Mouse (Mus musculus): ENCODE measurements at regions not wholly inside any gene's neighbourhood (a gene's known extent, or its start where the extent isn't known, plus 50 kb on each side); places are given as distances from the start of the nearest gene placed in this dataset.

DNA sequence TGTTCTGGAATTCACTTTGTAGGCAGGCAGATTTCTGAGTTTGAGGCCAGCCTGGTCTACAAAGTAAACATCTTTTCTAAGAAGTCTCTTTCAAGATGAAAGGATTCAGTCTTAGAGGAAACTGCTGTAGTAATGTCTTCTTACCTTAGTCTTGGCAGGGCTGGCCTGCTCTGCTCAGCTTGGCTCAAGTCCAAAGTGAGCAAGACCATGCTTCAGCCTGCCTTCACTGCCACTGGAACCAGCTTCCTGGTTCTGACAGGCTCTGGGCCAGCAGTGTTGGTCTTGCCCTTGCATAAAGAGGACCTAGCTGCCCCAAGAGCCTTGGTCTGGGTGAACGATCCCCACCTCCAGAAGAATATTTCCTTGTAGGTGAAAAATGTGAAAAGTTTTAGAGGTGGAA is 65.9 kb upstream of the Tab2 start:
- TF ChIP-seq CTCF (IDR thresholded peaks at IDR 0.05) (no peak), EP300 (IDR thresholded peaks at IDR 0.05) (no peak)

Measured in lung, postnatal 0 days (tissue).